Mouse (Mus musculus): ENCODE results near the gene Foxn1. TPM values are rescaled to one million over a fixed set of nuclear protein-coding genes. Genes with fewer than 3 reads are reported as not detected.
A peak's percentile ranks its signal among the peaks of the same experiment; 100 is the strongest.

Gene Foxn1
- polyA plus RNA-seq, 1 experiment from 2014 or later: 1.6 TPM

DNA sequence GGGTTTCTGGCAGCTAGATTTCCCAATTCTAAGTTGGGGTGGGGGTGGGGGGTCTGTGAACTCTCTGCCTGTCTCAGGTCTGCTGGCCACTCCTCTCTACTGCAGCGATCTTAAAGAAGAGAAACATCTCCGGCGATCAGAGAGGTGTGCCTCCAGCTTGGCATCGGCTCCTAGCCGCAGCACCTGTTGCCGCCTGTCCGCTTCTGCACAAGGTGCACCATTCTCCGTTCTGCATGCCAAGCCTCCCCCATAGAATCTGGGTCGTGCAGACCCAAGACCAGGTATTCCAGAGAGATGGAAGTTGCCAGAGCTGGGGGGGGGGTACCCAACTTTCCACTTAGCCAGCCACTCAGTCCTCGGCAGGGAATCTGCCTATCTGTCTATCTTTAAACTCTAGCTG lies 582 bp downstream of the Foxn1 start:
- Histone ChIP-seq H3K27me3 (replicated peaks; ENCODE audit: control insufficient read depth, insufficient read depth, low read length) (no peaks in the 10 kb centered on the region), H3K4me2 (ENCODE audit: low read depth, low read length) (no peak overlapping the region), H3K9me3 (ENCODE audit: control insufficient read depth, low read length) (no peaks in the 10 kb centered on the region), H3K36me3 (ENCODE audit: control insufficient read depth, insufficient read depth, low read length) (no peaks in the 10 kb centered on the region), H3K4me1 (ENCODE audit: control insufficient read depth, insufficient read depth, low read length) (peaks cover 5% of the 10 kb centered on the region; the same call in 1 of the 2 replicates), H3K27ac (replicated peaks; ENCODE audit: low read depth, low read length) (no peak overlapping the region), H3K9ac (ENCODE audit: low read depth, low read length) (no peak overlapping the region), H3K4me3 (ENCODE audit: low read depth, low read length) (no peak overlapping the region)
- DNase-seq (ENCODE audit: low spot score) (no peak), ATAC-seq (ENCODE audit: low read depth) (no peak)
- WGBS: 69% methylated on average over 10 of the region's 10 CpGs

DNA sequence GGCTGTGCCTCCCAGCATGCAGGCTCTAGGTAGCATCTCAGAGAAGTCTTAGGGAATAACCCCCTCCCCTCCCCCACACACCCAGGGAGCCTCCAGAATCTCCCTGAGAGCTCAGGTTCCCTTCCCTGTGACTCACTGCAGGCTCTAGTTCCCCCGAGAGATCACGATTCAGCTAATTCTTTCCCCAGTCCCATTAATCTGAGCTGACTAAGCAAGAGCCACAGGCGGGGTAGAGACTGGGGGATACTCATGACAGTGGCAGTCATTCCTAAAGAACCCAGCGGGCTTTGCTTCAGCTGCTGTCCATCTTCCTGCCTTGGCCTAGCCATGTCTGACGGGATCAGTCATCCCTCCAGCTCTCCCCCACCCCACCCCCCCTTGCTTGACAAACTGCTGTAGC lies 3.7 kb downstream of the Foxn1 start:
- DNase-seq (ENCODE audit: low spot score) (peak; percentile 78), ATAC-seq (ENCODE audit: low read depth) (peak; percentile 42)
- no peak overlapping the region for H3K9ac ChIP-seq (ENCODE audit: low read depth, low read length)
- H3K27me3 ChIP-seq (replicated peaks; ENCODE audit: control insufficient read depth, insufficient read depth, low read length): no peaks in the 10 kb centered on the region
- 24% methylated on average over 5 of the region's 5 CpGs for WGBS
- no peak overlapping the region for H3K4me2 ChIP-seq (ENCODE audit: low read depth, low read length)
- H3K9me3 ChIP-seq (ENCODE audit: control insufficient read depth, low read length): no peaks in the 10 kb centered on the region
- no peaks in the 10 kb centered on the region for H3K36me3 ChIP-seq (ENCODE audit: control insufficient read depth, insufficient read depth, low read length)
- H3K4me1 ChIP-seq (ENCODE audit: control insufficient read depth, insufficient read depth, low read length): peaks cover 5% of the 10 kb centered on the region; the same call in 1 of the 2 replicates
- no peak overlapping the region for H3K27ac ChIP-seq (replicated peaks; ENCODE audit: low read depth, low read length)
- no peak overlapping the region for H3K4me3 ChIP-seq (ENCODE audit: low read depth, low read length)

DNA sequence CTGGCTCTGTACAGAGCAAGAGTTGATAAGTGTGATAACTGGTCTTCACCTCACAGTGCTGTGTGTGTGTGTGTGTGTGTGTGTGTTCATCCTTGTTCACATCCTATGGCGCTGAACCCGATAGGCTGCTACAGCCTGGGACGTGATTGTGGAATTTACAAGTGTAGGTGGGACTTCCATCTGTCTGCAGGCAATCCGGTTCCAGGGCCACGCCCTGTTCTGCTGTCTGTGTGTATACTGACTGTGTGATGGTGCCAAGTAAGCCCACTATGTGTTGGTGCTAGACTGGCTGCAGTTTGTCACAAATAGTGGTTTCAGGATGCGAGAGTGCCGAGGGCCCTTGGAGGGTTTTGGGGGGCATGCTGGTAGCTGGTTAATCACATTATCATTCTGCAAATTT lies 4.1 kb downstream of the Foxn1 start:
- DNase-seq (ENCODE audit: low spot score): no peak
- H3K36me3 ChIP-seq (ENCODE audit: control insufficient read depth, insufficient read depth, low read length): no peaks in the 10 kb centered on the region
- WGBS: 73% methylated on average over 7 of the region's 7 CpGs
- H3K4me2 ChIP-seq (ENCODE audit: low read depth, low read length): no peak overlapping the region
- H3K9ac ChIP-seq (ENCODE audit: low read depth, low read length): no peak overlapping the region
- ATAC-seq (ENCODE audit: low read depth): no peak
- no peaks in the 10 kb centered on the region for H3K9me3 ChIP-seq (ENCODE audit: control insufficient read depth, low read length)
- no peak overlapping the region for H3K27ac ChIP-seq (replicated peaks; ENCODE audit: low read depth, low read length)
- no peak overlapping the region for H3K4me3 ChIP-seq (ENCODE audit: low read depth, low read length)
- H3K27me3 ChIP-seq (replicated peaks; ENCODE audit: control insufficient read depth, insufficient read depth, low read length): no peaks in the 10 kb centered on the region
- H3K4me1 ChIP-seq (ENCODE audit: control insufficient read depth, insufficient read depth, low read length): peaks cover 5% of the 10 kb centered on the region; the same call in 1 of the 2 replicates

DNA sequence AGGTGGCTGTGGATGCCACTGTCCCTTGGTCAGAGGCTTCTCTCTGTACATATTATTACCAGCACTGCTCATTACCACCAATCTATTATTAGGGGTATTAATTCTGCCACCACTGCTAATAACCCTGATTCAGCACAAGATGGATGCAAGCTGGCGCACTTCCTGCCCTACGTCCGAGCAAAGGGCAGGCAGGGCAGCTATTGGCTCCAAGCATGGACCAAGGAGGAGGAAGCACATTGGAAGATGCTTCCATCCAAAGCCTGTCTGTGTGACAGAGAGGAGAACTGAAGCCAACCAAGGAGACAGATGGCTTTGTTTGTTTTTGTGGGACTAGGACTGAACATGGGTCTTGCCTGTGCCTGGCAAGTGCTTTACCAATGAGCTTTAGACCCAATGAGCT lies 5.4 kb downstream of the Foxn1 start:
- Histone ChIP-seq H3K36me3 (ENCODE audit: control insufficient read depth, insufficient read depth, low read length) (no peaks in the 10 kb centered on the region), H3K4me2 (ENCODE audit: low read depth, low read length) (no peak overlapping the region), H3K4me1 (ENCODE audit: control insufficient read depth, insufficient read depth, low read length) (peaks cover 5% of the 10 kb centered on the region; the same call in 1 of the 2 replicates), H3K9ac (ENCODE audit: low read depth, low read length) (no peak overlapping the region), H3K4me3 (ENCODE audit: low read depth, low read length) (no peak overlapping the region), H3K27ac (replicated peaks; ENCODE audit: low read depth, low read length) (no peak overlapping the region), H3K27me3 (replicated peaks; ENCODE audit: control insufficient read depth, insufficient read depth, low read length) (no peaks in the 10 kb centered on the region), H3K9me3 (ENCODE audit: control insufficient read depth, low read length) (no peaks in the 10 kb centered on the region)
- ATAC-seq (ENCODE audit: low read depth): no peak
- 74% methylated on average over 3 of the region's 3 CpGs for WGBS
- DNase-seq (ENCODE audit: low spot score): no peak

DNA sequence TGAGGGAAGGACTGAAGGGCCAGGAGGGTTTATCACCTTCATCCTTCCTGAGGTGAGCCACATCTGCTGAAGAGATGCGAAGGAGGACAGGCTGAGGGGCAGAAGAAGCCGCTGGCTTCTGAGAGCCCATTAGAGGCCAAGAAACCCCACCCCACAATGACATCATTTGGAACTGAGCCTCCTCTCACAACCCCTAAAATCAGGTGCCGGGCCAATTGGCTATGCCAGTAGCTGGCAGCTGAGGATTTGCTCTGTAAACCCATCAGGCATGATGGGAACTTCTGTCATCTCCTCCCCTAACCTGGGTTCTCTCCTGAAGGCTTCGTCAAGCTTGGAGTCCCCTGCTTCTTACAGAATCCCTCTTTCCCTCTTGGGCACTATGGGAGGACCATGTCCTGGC lies 6.0 kb downstream of the Foxn1 start:
- ATAC-seq (ENCODE audit: low read depth) (no peak), DNase-seq (ENCODE audit: low spot score) (no peak)
- Histone ChIP-seq H3K9ac (ENCODE audit: low read depth, low read length) (no peak overlapping the region), H3K4me1 (ENCODE audit: control insufficient read depth, insufficient read depth, low read length) (peaks cover 5% of the 10 kb centered on the region; the same call in 1 of the 2 replicates), H3K4me2 (ENCODE audit: low read depth, low read length) (no peak overlapping the region), H3K27me3 (replicated peaks; ENCODE audit: control insufficient read depth, insufficient read depth, low read length) (no peaks in the 10 kb centered on the region), H3K36me3 (ENCODE audit: control insufficient read depth, insufficient read depth, low read length) (no peaks in the 10 kb centered on the region), H3K27ac (replicated peaks; ENCODE audit: low read depth, low read length) (no peak overlapping the region), H3K9me3 (ENCODE audit: control insufficient read depth, low read length) (no peaks in the 10 kb centered on the region), H3K4me3 (ENCODE audit: low read depth, low read length) (no peak overlapping the region)
- 74% methylated on average over 4 of the region's 4 CpGs for WGBS

DNA sequence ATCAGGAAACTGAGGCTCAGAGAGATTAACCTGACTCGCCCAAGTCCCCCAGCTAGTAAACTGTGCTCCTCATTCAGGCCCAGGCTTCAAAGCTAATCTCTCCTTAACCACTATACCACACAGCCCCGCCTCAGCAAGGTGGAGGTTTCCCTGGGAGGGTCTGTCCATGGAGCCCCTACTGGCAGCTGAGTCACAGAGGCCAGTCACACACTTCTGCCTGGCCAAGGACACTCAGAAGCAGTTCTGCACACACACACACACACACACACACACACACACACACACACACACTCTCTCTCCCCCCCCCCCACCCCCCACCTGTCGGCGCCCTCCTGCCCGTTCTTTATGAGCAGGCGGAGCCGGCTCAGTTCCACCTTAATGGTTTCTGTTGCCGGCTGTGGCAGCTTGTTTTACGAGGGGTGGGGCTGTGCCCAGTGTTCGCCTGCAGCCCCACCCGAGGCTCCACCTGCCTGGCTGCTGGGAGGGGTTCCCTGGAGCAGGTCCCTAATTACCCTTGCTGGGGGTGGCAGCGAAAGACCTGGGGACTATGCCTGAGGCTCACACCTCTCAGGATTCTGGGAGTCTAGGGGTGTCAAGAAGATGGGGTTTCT lies 8.7 kb downstream of the Foxn1 start:
- H3K4me3 ChIP-seq (ENCODE audit: low read depth, low read length): no peak overlapping the region
- no peak overlapping the region for H3K27ac ChIP-seq (replicated peaks; ENCODE audit: low read depth, low read length)
- H3K9me3 ChIP-seq (ENCODE audit: control insufficient read depth, low read length): no peaks in the 10 kb centered on the region
- 37% methylated on average over 10 of the region's 12 CpGs for WGBS
- no peak overlapping the region for H3K9ac ChIP-seq (ENCODE audit: low read depth, low read length)
- H3K36me3 ChIP-seq (ENCODE audit: control insufficient read depth, insufficient read depth, low read length): no peaks in the 10 kb centered on the region
- no peak overlapping the region for H3K4me2 ChIP-seq (ENCODE audit: low read depth, low read length)
- peak; percentile 62 for ATAC-seq (ENCODE audit: low read depth)
- peak; percentile 43 for DNase-seq (ENCODE audit: low spot score)
- H3K27me3 ChIP-seq (replicated peaks; ENCODE audit: control insufficient read depth, insufficient read depth, low read length): no peaks in the 10 kb centered on the region
- peaks cover 5% of the 10 kb centered on the region; the same call in 1 of the 2 replicates for H3K4me1 ChIP-seq (ENCODE audit: control insufficient read depth, insufficient read depth, low read length)

DNA sequence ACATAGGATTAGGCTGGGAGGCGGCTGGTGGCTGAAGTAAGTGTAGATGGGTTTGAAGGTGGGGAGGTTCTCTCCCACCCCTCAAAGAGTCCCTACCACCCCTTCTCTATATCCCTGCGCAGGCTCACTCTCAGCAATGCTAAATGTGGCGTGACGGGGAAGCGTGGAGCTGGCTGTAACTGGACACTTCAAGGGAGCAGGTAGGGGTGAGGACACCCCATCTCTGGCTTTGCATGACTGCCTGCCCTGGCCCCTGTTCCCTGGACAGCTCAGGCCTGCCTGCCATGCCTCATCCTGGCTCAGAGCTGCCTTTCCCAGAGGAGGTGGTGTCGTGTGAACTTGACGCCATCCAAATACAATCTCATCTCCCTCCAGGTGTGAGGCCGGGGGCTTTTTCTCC lies 12.2 kb downstream of the Foxn1 start:
- no peak overlapping the region for H3K4me2 ChIP-seq (ENCODE audit: low read depth, low read length)
- H3K27ac ChIP-seq (replicated peaks; ENCODE audit: low read depth, low read length): no peak overlapping the region
- no peaks in the 10 kb centered on the region for H3K36me3 ChIP-seq (ENCODE audit: control insufficient read depth, insufficient read depth, low read length)
- H3K27me3 ChIP-seq (replicated peaks; ENCODE audit: control insufficient read depth, insufficient read depth, low read length): no peaks in the 10 kb centered on the region
- WGBS: 57% methylated on average over 8 of the region's 8 CpGs
- ATAC-seq (ENCODE audit: low read depth): peak; percentile 51; the same call in 1 of the 2 replicates
- no peak for DNase-seq (ENCODE audit: low spot score)
- no peak overlapping the region for H3K4me3 ChIP-seq (ENCODE audit: low read depth, low read length)
- no peak overlapping the region for H3K9ac ChIP-seq (ENCODE audit: low read depth, low read length)
- H3K4me1 ChIP-seq (ENCODE audit: control insufficient read depth, insufficient read depth, low read length): no peaks in the 10 kb centered on the region
- H3K9me3 ChIP-seq (ENCODE audit: control insufficient read depth, low read length): no peaks in the 10 kb centered on the region

DNA sequence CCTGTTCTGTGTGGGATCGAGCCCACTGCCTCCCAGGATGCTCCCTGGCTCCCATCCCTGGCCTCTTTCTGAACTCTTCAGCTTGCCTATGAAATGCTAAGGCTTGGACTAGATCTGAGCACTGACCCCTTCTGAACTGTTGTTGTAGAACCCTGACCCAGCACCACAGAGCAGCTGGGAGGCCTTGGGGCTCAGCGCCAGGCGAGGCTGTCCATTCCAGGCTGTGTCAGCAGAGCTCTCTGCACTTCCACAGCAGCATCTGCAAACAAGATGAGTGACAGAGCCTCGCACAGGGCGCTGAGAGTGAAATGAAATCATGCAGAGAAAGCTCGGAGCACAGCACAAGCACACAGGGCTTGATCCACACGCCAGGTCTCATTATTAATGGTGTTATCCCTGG lies 13.7 kb downstream of the Foxn1 start:
- Histone ChIP-seq H3K4me3 (ENCODE audit: low read depth, low read length) (no peak overlapping the region), H3K36me3 (ENCODE audit: control insufficient read depth, insufficient read depth, low read length) (no peaks in the 10 kb centered on the region), H3K4me1 (ENCODE audit: control insufficient read depth, insufficient read depth, low read length) (no peaks in the 10 kb centered on the region), H3K4me2 (ENCODE audit: low read depth, low read length) (no peak overlapping the region), H3K9me3 (ENCODE audit: control insufficient read depth, low read length) (no peaks in the 10 kb centered on the region), H3K9ac (ENCODE audit: low read depth, low read length) (no peak overlapping the region), H3K27ac (replicated peaks; ENCODE audit: low read depth, low read length) (no peak overlapping the region), H3K27me3 (replicated peaks; ENCODE audit: control insufficient read depth, insufficient read depth, low read length) (no peaks in the 10 kb centered on the region)
- WGBS: 60% methylated on average over 7 of the region's 7 CpGs
- ATAC-seq (ENCODE audit: low read depth) (no peak), DNase-seq (ENCODE audit: low spot score) (no peak)

DNA sequence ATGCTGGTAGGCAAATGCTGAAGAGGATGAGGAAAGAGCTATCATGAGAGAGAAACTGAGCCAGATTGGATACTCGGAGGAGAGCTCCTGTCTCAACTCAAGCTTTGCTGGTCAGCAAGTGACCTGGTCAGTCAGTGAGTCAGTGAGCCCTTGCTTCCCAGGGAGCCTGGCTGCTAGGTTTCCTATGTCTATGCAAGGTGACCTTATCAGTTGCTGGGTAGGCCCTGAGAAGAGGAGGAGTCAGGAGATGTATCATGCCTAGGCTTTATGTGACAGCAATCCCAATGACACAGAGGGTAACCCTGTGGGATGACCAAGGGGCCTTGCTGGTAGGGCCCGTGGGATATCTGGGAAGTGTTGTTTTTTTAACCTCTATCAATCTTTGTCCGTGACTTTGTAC lies 14.2 kb downstream of the Foxn1 start:
- no peaks in the 10 kb centered on the region for H3K9me3 ChIP-seq (ENCODE audit: control insufficient read depth, low read length)
- H3K27me3 ChIP-seq (replicated peaks; ENCODE audit: control insufficient read depth, insufficient read depth, low read length): no peaks in the 10 kb centered on the region
- 69% methylated on average over 3 of the region's 3 CpGs for WGBS
- ATAC-seq (ENCODE audit: low read depth) (no peak), DNase-seq (ENCODE audit: low spot score) (no peak)
- H3K4me1 ChIP-seq (ENCODE audit: control insufficient read depth, insufficient read depth, low read length): no peaks in the 10 kb centered on the region
- H3K4me2 ChIP-seq (ENCODE audit: low read depth, low read length): no peak overlapping the region
- H3K36me3 ChIP-seq (ENCODE audit: control insufficient read depth, insufficient read depth, low read length): no peaks in the 10 kb centered on the region
- no peak overlapping the region for H3K9ac ChIP-seq (ENCODE audit: low read depth, low read length)
- H3K4me3 ChIP-seq (ENCODE audit: low read depth, low read length): no peak overlapping the region
- no peak overlapping the region for H3K27ac ChIP-seq (replicated peaks; ENCODE audit: low read depth, low read length)

Measured in embryonic facial prominence, embryonic 14.5 days (tissue).